Mouse (Mus musculus): ENCODE measurements around the gene Fat1. TPM values are rescaled to one million over a fixed set of nuclear protein-coding genes. Genes with fewer than 3 reads are reported as not detected.

Gene Fat1
- polyA plus RNA-seq, 1 experiment = 54.0 TPM

GRCm38 (mm10) chr8:45015876-45016275, 80.6 kb downstream of the Fat1 start:
- Histone ChIP-seq H3K4me1 (ENCODE audit: control insufficient read depth, insufficient read depth, insufficient read length, low read length) (peaks cover 4% of the 10 kb centered on the region; the same call in 1 of the 2 replicates), H3K27ac (ENCODE audit: insufficient read depth, low read depth, low read length) (no peak overlapping the region), H3K27me3 (ENCODE audit: control insufficient read depth, insufficient read depth, low read length) (no peaks in the 10 kb centered on the region), H3K36me3 (ENCODE audit: control insufficient read depth, insufficient read depth, low read length) (peaks cover 63% of the 10 kb centered on the region), H3K4me3 (ENCODE audit: low read depth, low read length) (no peak overlapping the region)
- TF ChIP-seq POLR2A (IDR thresholded peaks at IDR 0.05; ENCODE audit: low read depth, low read length) (no peak), CTCF (IDR thresholded peaks at IDR 0.05; ENCODE audit: extremely low read depth, insufficient read length, insufficient replicate concordance, low read depth, low read length) (no peak)
- 95% methylated on average over 8 of the region's 8 CpGs for WGBS

- Histone ChIP-seq H3K27ac (ENCODE audit: insufficient read depth, low read depth, low read length) (no peak overlapping the region), H3K36me3 (ENCODE audit: control insufficient read depth, insufficient read depth, low read length) (peaks cover 71% of the 10 kb centered on the region), H3K4me1 (ENCODE audit: control insufficient read depth, insufficient read depth, insufficient read length, low read length) (peaks cover 2% of the 10 kb centered on the region; the same call in 1 of the 2 replicates), H3K27me3 (ENCODE audit: control insufficient read depth, insufficient read depth, low read length) (no peaks in the 10 kb centered on the region), H3K4me3 (ENCODE audit: low read depth, low read length) (no peak overlapping the region)
- 88% methylated on average over 5 of the region's 5 CpGs for WGBS
- TF ChIP-seq POLR2A (IDR thresholded peaks at IDR 0.05; ENCODE audit: low read depth, low read length) (no peak), CTCF (IDR thresholded peaks at IDR 0.05; ENCODE audit: extremely low read depth, insufficient read length, insufficient replicate concordance, low read depth, low read length) (no peak)
Measured at GRCm38 (mm10) chr8:45019241-45019640, 84.0 kb downstream of the Fat1 start.

GRCm38 (mm10) chr8:45021171-45021570, 85.9 kb downstream of the Fat1 start:
- TF ChIP-seq POLR2A (IDR thresholded peaks at IDR 0.05; ENCODE audit: low read depth, low read length) = no peak
- TF ChIP-seq CTCF (IDR thresholded peaks at IDR 0.05; ENCODE audit: extremely low read depth, insufficient read length, insufficient replicate concordance, low read depth, low read length) = no peak
- H3K27ac ChIP-seq (ENCODE audit: insufficient read depth, low read depth, low read length) = no peak overlapping the region
- no peak overlapping the region for H3K4me3 ChIP-seq (ENCODE audit: low read depth, low read length)
- 93% methylated on average over 5 of the region's 5 CpGs for WGBS
- no peaks in the 10 kb centered on the region for H3K4me1 ChIP-seq (ENCODE audit: control insufficient read depth, insufficient read depth, insufficient read length, low read length)
- H3K27me3 ChIP-seq (ENCODE audit: control insufficient read depth, insufficient read depth, low read length) = no peaks in the 10 kb centered on the region
- peaks cover 74% of the 10 kb centered on the region for H3K36me3 ChIP-seq (ENCODE audit: control insufficient read depth, insufficient read depth, low read length)

- H3K27me3 ChIP-seq (ENCODE audit: control insufficient read depth, insufficient read depth, low read length) = no peaks in the 10 kb centered on the region
- no peak for TF ChIP-seq CTCF (IDR thresholded peaks at IDR 0.05; ENCODE audit: extremely low read depth, insufficient read length, insufficient replicate concordance, low read depth, low read length)
- TF ChIP-seq POLR2A (IDR thresholded peaks at IDR 0.05; ENCODE audit: low read depth, low read length) = no peak
- H3K36me3 ChIP-seq (ENCODE audit: control insufficient read depth, insufficient read depth, low read length) = peaks cover 79% of the 10 kb centered on the region
- 90% methylated on average over 21 of the region's 21 CpGs for WGBS
- no peak overlapping the region for H3K27ac ChIP-seq (ENCODE audit: insufficient read depth, low read depth, low read length)
- no peak overlapping the region for H3K4me3 ChIP-seq (ENCODE audit: low read depth, low read length)
- H3K4me1 ChIP-seq (ENCODE audit: control insufficient read depth, insufficient read depth, insufficient read length, low read length) = no peaks in the 10 kb centered on the region
Measured at GRCm38 (mm10) chr8:45021911-45022665, 86.8 kb downstream of the Fat1 start.

GRCm38 (mm10) chr8:45028081-45028497, 92.8 kb downstream of the Fat1 start:
- Histone ChIP-seq H3K4me3 (ENCODE audit: low read depth, low read length) (no peak overlapping the region), H3K4me1 (ENCODE audit: control insufficient read depth, insufficient read depth, insufficient read length, low read length) (no peaks in the 10 kb centered on the region), H3K27me3 (ENCODE audit: control insufficient read depth, insufficient read depth, low read length) (no peaks in the 10 kb centered on the region), H3K36me3 (ENCODE audit: control insufficient read depth, insufficient read depth, low read length) (peaks cover 75% of the 10 kb centered on the region), H3K27ac (ENCODE audit: insufficient read depth, low read depth, low read length) (no peak overlapping the region)
- TF ChIP-seq CTCF (IDR thresholded peaks at IDR 0.05; ENCODE audit: extremely low read depth, insufficient read length, insufficient replicate concordance, low read depth, low read length) (no peak), POLR2A (IDR thresholded peaks at IDR 0.05; ENCODE audit: low read depth, low read length) (no peak)
- WGBS = 76% methylated on average over 6 of the region's 6 CpGs

GRCm38 (mm10) chr8:45038350-45038749, 103.1 kb downstream of the Fat1 start:
- H3K4me1 ChIP-seq (ENCODE audit: control insufficient read depth, insufficient read depth, insufficient read length, low read length) = no peaks in the 10 kb centered on the region
- peaks cover 87% of the 10 kb centered on the region for H3K36me3 ChIP-seq (ENCODE audit: control insufficient read depth, insufficient read depth, low read length)
- WGBS = 76% methylated on average over 15 of the region's 15 CpGs
- no peaks in the 10 kb centered on the region for H3K27me3 ChIP-seq (ENCODE audit: control insufficient read depth, insufficient read depth, low read length)
- H3K27ac ChIP-seq (ENCODE audit: insufficient read depth, low read depth, low read length) = no peak overlapping the region
- no peak overlapping the region for H3K4me3 ChIP-seq (ENCODE audit: low read depth, low read length)
- TF ChIP-seq POLR2A (IDR thresholded peaks at IDR 0.05; ENCODE audit: low read depth, low read length) = no peak

- 96% methylated on average over 26 of the region's 26 CpGs for WGBS
- Histone ChIP-seq H3K27me3 (ENCODE audit: control insufficient read depth, insufficient read depth, low read length) (no peaks in the 10 kb centered on the region), H3K4me3 (ENCODE audit: low read depth, low read length) (no peak overlapping the region), H3K27ac (ENCODE audit: insufficient read depth, low read depth, low read length) (no peak overlapping the region), H3K36me3 (ENCODE audit: control insufficient read depth, insufficient read depth, low read length) (peaks cover 76% of the 10 kb centered on the region), H3K4me1 (ENCODE audit: control insufficient read depth, insufficient read depth, insufficient read length, low read length) (no peaks in the 10 kb centered on the region)
- no peak for TF ChIP-seq POLR2A (IDR thresholded peaks at IDR 0.05; ENCODE audit: low read depth, low read length)
- TF ChIP-seq CTCF (IDR thresholded peaks at IDR 0.05; ENCODE audit: extremely low read depth, insufficient read length, insufficient replicate concordance, low read depth, low read length) = no peak
Measured at GRCm38 (mm10) chr8:45044160-45044559, 108.9 kb downstream of the Fat1 start.

Measured in small intestine, adult 2 months (tissue).